Mouse (Mus musculus) heart, adult 2 months (tissue): ENCODE results near the gene Eif2b2.

ENCODE experiments used
- CTCF ChIP-seq: fragments of 200-600 bp; IDR thresholded peaks from 2 replicates; pipeline ENCODE4 v1.8.1; 2022; ENCODE audit warnings: antibody characterized with exemption, mild to moderate bottlenecking, moderate library complexity
- EP300 ChIP-seq: fragments of 200-500 bp; IDR thresholded peaks from 2 replicates; pipeline ENCODE4 v1.6.1; 2011; ENCODE audit warnings: low read depth, low read length, control low read depth; ENCODE audit not compliant: insufficient read depth
- POLR2A ChIP-seq: fragments of 200-500 bp; IDR thresholded peaks from 2 replicates; pipeline ENCODE4 v1.6.1; 2011; ENCODE audit warnings: mild to moderate bottlenecking, low read depth, low read length, control low read depth; ENCODE audit not compliant: insufficient read depth

- TF ChIP-seq EP300: no peak
- no peak for TF ChIP-seq CTCF
- no peak for TF ChIP-seq POLR2A
These were observed 26.1 kb upstream of the Eif2b2 start for GRCm38 (mm10) chr12:85193146-85193545.
